Mouse (Mus musculus) limb, embryonic 14.5 days (tissue): ENCODE measurements at regions not wholly inside any gene's neighbourhood (a gene's known extent, or its start where the extent isn't known, plus 50 kb on each side); places are given as distances from the start of the nearest gene placed in this dataset.

Experiments used
- ATAC-seq: fragments of 200-750 bp; cut with Nextera tagmentation; 2 replicates; pipeline ENCODE4 v1.8.0; 2017; ENCODE audit warnings: low read depth, moderate number of reproducible peaks, moderate TSS enrichment; ENCODE audit not compliant: low FRiP score
- DNase-seq: peaks from one replicate; pipeline ENCODE4 v3.0.0-alpha.2; 2015; ENCODE audit warnings: low spot score
- H3K27ac ChIP-seq: fragments of 300-500 bp; sonication (generic); replicated peaks from 2 replicates; pipeline ENCODE4 v1.5.1; 2014; ENCODE audit warnings: low read depth, mild to moderate bottlenecking, low read length, moderate library complexity, mixed read lengths
- H3K27me3 ChIP-seq: fragments of 300-500 bp; sonication (generic); 2 replicates; pipeline ENCODE4 v1.6.1; 2014; ENCODE audit warnings: low read length, mixed read lengths; ENCODE audit not compliant: control insufficient read depth, insufficient read depth
- H3K36me3 ChIP-seq: fragments of 300-500 bp; sonication (generic); 2 replicates; pipeline ENCODE4 v1.6.1; 2014; ENCODE audit warnings: mild to moderate bottlenecking, low read length, moderate library complexity, mixed read lengths; ENCODE audit not compliant: control insufficient read depth, insufficient read depth
- H3K4me1 ChIP-seq: fragments of 300-500 bp; sonication (generic); 2 replicates; pipeline ENCODE4 v1.6.1; 2014; ENCODE audit warnings: antibody characterized with exemption, low read length, mixed read lengths; ENCODE audit not compliant: control insufficient read depth, insufficient read depth
- H3K4me2 ChIP-seq: fragments of 300-500 bp; sonication (generic); replicated peaks from 2 replicates; pipeline ENCODE4 v1.6.1; 2014; ENCODE audit warnings: low read depth, mild to moderate bottlenecking, low read length, moderate library complexity; ENCODE audit not compliant: severe bottlenecking
- H3K4me3 ChIP-seq: fragments of 300-500 bp; sonication (generic); replicated peaks from 2 replicates; pipeline ENCODE4 v1.5.1; 2014; ENCODE audit warnings: low read length
- H3K9ac ChIP-seq: fragments of 300-500 bp; sonication (generic); 2 replicates; pipeline ENCODE4 v1.6.1; 2014; ENCODE audit warnings: mild to moderate bottlenecking, low read depth, low read length, moderate library complexity; ENCODE audit not compliant: severe bottlenecking
- H3K9me3 ChIP-seq: fragments of 300-500 bp; sonication (generic); 2 replicates; pipeline ENCODE4 v1.6.1; 2016; ENCODE audit warnings: low read length; ENCODE audit not compliant: control insufficient read depth
- POLR2A ChIP-seq: fragments of 200-500 bp; IDR thresholded peaks from 2 replicates; pipeline ENCODE4 v1.8.0; 2012; ENCODE audit warnings: inconsistent platforms, mild to moderate bottlenecking, moderate library complexity, borderline replicate concordance; ENCODE audit not compliant: insufficient read depth, insufficient read length; ENCODE audit errors: extremely low read depth
- WGBS: fragments of 180-500 bp; shearing (Covaris S2); extraction: QIAGEN DNeasy Blood & Tissue Kit; methylation state at CpG from one replicate; pipeline ENCODE4 v1.1.7; 2014; 5-methylcytosine and 5-hydroxymethylcytosine counted together

DNA sequence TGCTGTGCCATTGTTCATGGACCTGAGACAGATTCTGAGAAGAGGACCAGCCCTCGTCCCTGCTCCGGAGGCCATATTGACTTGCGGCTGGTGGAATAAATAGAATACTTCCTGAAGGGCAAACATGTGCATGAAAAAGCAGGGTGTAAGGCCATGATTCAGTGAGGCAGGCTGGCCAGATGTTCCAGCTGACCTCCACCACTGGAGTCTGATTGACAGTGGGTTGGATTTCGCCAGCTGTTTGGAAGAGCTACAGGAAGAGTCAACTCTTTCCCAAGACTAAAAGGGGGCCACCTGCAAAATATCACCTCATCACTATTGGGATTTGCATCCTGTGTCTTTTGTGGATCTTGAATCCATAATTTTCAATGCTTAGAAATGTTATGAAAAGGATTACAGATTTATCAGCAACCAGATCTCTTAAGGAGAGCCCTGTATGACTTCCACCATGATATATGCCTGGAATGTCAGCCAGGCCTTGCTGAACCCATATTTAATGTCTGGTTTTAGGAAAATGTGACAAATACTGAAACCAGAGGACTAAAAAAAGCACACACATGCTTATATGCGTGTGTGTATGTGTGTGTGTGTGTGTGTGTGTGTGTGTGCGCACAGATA lies 348.9 kb upstream of the Nrp1 start:
- no peak overlapping the region for H3K4me3 ChIP-seq
- no peaks in the 10 kb centered on the region for H3K9me3 ChIP-seq
- H3K27me3 ChIP-seq = no peaks in the 10 kb centered on the region
- TF ChIP-seq POLR2A = no peak
- no peaks in the 10 kb centered on the region for H3K36me3 ChIP-seq
- no peak for DNase-seq
- ATAC-seq = no peak
- H3K27ac ChIP-seq = no peak overlapping the region
- 81% methylated on average over 6 of the region's 6 CpGs for WGBS
- no peak overlapping the region for H3K9ac ChIP-seq
- H3K4me2 ChIP-seq = no peak overlapping the region
- H3K4me1 ChIP-seq = no peaks in the 10 kb centered on the region; the same call in 1 of the 2 replicates

DNA sequence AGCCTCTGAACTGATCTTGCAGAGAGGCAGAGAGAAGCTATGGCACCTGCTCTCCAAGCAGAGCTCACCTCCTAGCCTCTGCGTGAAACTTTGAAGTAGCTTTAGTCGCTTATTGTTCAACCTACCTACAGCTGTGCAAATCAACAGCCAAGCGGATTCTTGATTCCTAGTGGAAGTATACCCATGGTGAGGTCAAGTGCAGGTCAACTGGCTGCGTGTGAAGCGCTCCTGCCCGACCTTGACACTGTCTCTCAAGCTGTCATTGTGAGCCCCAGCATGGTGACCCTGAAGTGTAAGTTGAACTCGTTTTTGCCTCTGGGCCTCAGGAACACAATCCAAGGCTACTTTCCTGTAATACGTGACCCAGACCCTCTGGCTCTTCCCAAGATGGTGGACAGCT lies 341.2 kb upstream of the Nrp1 start:
- Histone ChIP-seq H3K4me3 (no peak overlapping the region), H3K36me3 (no peaks in the 10 kb centered on the region), H3K27ac (no peak overlapping the region), H3K9ac (no peak overlapping the region), H3K4me2 (no peak overlapping the region), H3K27me3 (no peaks in the 10 kb centered on the region), H3K4me1 (no peaks in the 10 kb centered on the region), H3K9me3 (no peaks in the 10 kb centered on the region)
- TF ChIP-seq POLR2A = no peak
- WGBS = 72% methylated on average over 8 of the region's 8 CpGs
- DNase-seq (no peak), ATAC-seq (no peak)

DNA sequence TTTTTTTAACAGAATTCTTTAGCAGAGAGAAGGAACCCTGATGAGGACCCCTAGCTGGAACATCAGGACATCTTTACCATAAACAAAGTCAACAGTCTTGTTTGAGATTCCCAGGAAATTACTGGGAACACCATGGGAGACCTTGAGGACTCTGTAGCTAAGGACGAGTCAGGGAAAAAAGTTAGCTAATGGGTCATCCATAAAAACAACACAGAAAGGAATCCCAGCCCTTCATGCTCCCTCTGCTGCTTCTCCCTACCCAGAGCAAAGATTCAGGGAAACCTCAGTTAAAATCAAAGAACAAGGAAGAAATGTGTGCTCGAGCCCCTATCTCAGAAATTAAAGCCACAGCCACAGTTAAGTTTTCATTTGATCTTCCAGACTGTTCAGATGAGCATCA lies 334.7 kb upstream of the Nrp1 start:
- Histone ChIP-seq H3K4me1 (peaks cover 12% of the 10 kb centered on the region), H3K9ac (no peak overlapping the region), H3K27me3 (no peaks in the 10 kb centered on the region), H3K4me3 (no peak overlapping the region), H3K27ac (no peak overlapping the region), H3K36me3 (no peaks in the 10 kb centered on the region), H3K9me3 (no peaks in the 10 kb centered on the region), H3K4me2 (no peak overlapping the region)
- no peak for TF ChIP-seq POLR2A
- DNase-seq (no peak), ATAC-seq (no peak)
- 52% methylated on average over 2 of the region's 2 CpGs for WGBS

DNA sequence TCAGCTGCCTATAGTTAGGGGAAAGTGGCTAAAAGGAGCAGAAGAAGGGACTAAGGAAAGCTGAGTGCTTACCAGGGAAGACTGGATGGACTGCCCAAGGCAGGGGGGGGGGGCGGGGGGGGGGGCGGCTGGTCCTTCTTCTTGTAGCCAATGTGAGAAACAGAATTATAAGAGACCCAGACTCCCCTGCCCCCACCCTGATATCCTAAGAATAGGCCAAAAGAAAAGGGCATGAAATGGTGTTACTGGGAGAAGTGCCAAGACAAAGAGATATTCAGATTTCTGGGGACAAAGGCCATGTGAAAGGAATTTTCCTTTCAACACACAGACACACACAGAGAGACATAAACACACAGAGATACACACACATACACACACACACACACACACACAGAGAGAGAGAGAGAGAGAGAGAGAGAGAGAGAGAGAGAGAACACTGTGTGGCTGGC lies 333.6 kb upstream of the Nrp1 start:
- H3K9ac ChIP-seq = no peak overlapping the region
- DNase-seq (peak; percentile 39), ATAC-seq (peak; percentile 66)
- no peak overlapping the region for H3K4me2 ChIP-seq
- H3K4me3 ChIP-seq = no peak overlapping the region
- peak overlapping the region; percentile 64; the same call in 1 of the 2 replicates for H3K27ac ChIP-seq
- H3K36me3 ChIP-seq = no peaks in the 10 kb centered on the region
- peaks cover 12% of the 10 kb centered on the region for H3K4me1 ChIP-seq
- H3K27me3 ChIP-seq = no peaks in the 10 kb centered on the region
- H3K9me3 ChIP-seq = no peaks in the 10 kb centered on the region
- no peak for TF ChIP-seq POLR2A
- 0% methylated on average over 1 of the region's 2 CpGs for WGBS

DNA sequence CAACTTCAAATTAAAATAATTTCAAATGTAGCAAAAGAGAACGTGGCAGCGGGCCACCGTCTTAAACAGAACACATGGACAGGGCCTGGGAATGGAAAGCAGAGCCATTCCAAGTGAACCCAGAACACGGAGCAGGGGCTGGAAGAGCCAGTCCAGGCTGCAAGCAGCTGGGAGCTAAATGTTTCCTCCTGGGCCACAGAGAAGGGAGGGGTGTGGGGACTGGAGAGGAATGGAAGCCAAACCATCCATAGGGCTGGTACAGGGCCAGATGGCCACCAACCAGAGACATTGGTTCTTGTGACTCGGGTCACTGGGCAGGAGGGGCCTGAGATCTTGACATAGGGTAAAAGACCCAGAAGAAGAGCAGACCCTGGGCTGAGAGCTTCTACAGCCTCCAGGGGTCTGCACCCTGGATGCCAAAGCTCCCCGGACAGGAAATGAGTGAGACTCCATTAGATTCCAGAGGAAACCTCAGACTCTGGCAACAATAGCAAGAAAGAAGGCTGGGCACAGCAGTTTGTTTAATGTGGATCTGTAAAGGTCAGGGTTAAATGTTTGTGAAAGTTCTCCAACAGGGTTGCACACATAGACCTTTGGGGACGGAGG lies 333.1 kb upstream of the Nrp1 start:
- peaks cover 14% of the 10 kb centered on the region for H3K4me1 ChIP-seq
- H3K27me3 ChIP-seq = no peaks in the 10 kb centered on the region
- H3K4me2 ChIP-seq = peak overlapping the region; percentile 2
- TF ChIP-seq POLR2A = no peak
- H3K9me3 ChIP-seq = no peaks in the 10 kb centered on the region
- no peaks in the 10 kb centered on the region for H3K36me3 ChIP-seq
- no peak overlapping the region for H3K9ac ChIP-seq
- WGBS = 37% methylated on average over 7 of the region's 7 CpGs
- H3K27ac ChIP-seq = peak overlapping the region; percentile 64; the same call in 1 of the 2 replicates
- ATAC-seq (peak; percentile 86), DNase-seq (peak; percentile 91)
- no peak overlapping the region for H3K4me3 ChIP-seq

DNA sequence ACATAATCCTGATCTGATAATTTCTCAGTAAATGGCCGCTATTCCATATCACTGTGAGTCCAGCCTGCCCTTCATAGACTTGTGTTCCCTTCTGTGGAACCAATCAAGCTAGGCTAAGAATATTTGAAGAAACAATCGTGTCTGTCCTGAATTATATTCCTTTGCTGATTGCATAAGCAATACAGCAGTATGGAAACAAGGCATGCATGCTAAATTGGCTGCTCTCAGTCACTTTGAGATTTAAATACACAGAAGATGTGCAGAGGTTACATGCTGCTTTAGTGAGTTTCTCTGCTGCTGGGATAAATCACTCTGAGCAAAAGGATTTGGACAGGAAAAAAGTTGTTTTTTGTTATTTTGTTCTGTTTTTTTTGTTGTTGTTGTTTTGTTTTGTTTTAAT lies 331.4 kb upstream of the Nrp1 start:
- Histone ChIP-seq H3K27ac (no peak overlapping the region), H3K4me3 (no peak overlapping the region), H3K4me1 (peaks cover 14% of the 10 kb centered on the region), H3K36me3 (no peaks in the 10 kb centered on the region), H3K4me2 (no peak overlapping the region), H3K9ac (no peak overlapping the region), H3K9me3 (no peaks in the 10 kb centered on the region), H3K27me3 (no peaks in the 10 kb centered on the region)
- 76% methylated on average over 2 of the region's 2 CpGs for WGBS
- no peak for TF ChIP-seq POLR2A
- DNase-seq (no peak), ATAC-seq (no peak)
